Mouse (Mus musculus) embryonic fibroblast, embryonic 13.5 days (primary cell): Measurements from ENCODE around the gene Adgrl3.

Experiments used
- CTCF ChIP-seq: IDR thresholded peaks from 2 replicates; pipeline ENCODE4 v1.5.1; 2011; ENCODE audit warnings: mild to moderate bottlenecking, control low read depth, low read length, moderate library complexity, borderline replicate concordance; ENCODE audit not compliant: insufficient read depth
- POLR2A ChIP-seq: IDR thresholded peaks from 2 replicates; pipeline ENCODE4 v1.6.1; 2011; ENCODE audit warnings: low read depth, mild to moderate bottlenecking, control low read depth, low read length, moderate library complexity

DNA sequence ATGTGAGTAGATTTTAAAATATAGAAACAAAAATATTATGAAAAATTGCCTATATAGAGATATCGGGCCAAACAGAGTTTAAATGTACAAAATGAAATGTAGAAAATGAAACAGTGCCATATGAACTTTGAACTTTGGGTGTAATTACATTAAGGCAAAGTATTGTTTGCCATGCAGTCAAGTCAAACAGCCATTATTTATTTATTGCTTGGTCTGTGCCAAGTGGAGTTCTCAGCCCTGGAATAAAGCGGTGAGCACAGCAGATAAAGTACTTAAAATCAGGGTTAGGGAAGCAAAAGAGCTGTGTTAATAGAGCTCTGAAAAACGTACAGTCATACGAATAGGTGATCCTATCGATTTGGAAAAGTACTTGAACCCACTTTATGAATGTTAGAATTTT lies 407.5 kb downstream of the Adgrl3 start:
- no peak for TF ChIP-seq POLR2A
- no peak for TF ChIP-seq CTCF
